ENCODE assay signal across 27 mouse cellular contexts in the genomic region with DNA sequence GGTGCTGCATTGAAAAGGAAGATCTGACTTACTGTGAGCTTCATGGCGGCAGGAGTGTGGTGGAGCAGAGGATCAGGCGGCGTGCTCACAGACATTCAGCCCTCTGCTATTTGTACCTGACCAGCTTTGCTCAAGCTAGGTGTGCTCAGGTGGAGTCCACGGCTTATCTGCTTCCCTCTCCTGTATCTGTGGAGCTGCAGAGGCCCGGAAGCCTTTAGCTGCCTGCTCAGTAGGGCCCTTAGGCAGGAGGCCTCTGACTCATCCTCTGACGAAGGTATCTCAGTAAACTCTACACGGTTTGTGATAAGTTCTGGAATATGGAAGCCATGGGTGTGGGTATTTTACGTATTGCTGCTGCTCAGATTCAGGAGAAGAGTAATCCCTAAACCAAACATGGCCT. TPM values are rescaled to one million over a fixed set of nuclear protein-coding genes. Genes with fewer than 3 reads are reported as not detected.
"Had no signal": no experiment of that assay in that cellular context is flagged by ENCODE, and none has a peak within 500 bp of the region (broad histone marks: within the 10 kb centered on the region; RNA-seq: fewer than 3 reads in every experiment).

A gene (minus strand): TSS at position 114 of the 400 bp plus-strand sequence.

- H3K4me3 ChIP-seq: gastrocnemius, adult 2 months; heart, embryonic 10.5 days; heart, embryonic 12.5 days; hindbrain, embryonic 13.5 days; hindbrain, embryonic 15.5 days; layer of hippocampus, adult 2 months; left cerebral cortex, adult 2 months; limb, embryonic 10.5 days; limb, embryonic 12.5 days had no signal

- H3K4me2 ChIP-seq: heart, embryonic 12.5 days; hindbrain, embryonic 13.5 days; hindbrain, embryonic 15.5 days; limb, embryonic 12.5 days; liver, embryonic 11.5 days had no signal

- H3K36me3 ChIP-seq: heart, embryonic 10.5 days; heart, embryonic 12.5 days; hindbrain, embryonic 13.5 days; hindbrain, embryonic 15.5 days; limb, embryonic 10.5 days; limb, embryonic 12.5 days had no signal

- H3K4me1 ChIP-seq: heart, embryonic 10.5 days; heart, embryonic 12.5 days; hindbrain, embryonic 15.5 days; limb, embryonic 10.5 days; limb, embryonic 12.5 days had no signal

- H3K27me3 ChIP-seq: hindbrain, embryonic 13.5 days; hindbrain, embryonic 15.5 days; limb, embryonic 12.5 days had no signal

- H3K27ac ChIP-seq: gastrocnemius, adult 2 months; heart, embryonic 10.5 days; hindbrain, embryonic 13.5 days; hindbrain, embryonic 15.5 days; hindbrain, postnatal 0 days; layer of hippocampus, adult 2 months; left cerebral cortex, adult 2 months; limb, embryonic 10.5 days; limb, embryonic 12.5 days had no signal

- ATAC-seq: hindbrain, postnatal 0 days had no signal

- DNase-seq: gastrocnemius, adult 2 months; gastrocnemius, postnatal 10 days; gastrocnemius, postnatal 25 days; heart, adult 18-20 months; heart, postnatal 10 days; heart, postnatal 4 days; kidney, adult 18-20 months; kidney, adult 8-10 months; kidney, postnatal 10 days; kidney, postnatal 25 days; kidney, postnatal 4 days; liver had no signal

- H3K9ac ChIP-seq: heart, embryonic 12.5 days; hindbrain, embryonic 13.5 days; hindbrain, embryonic 15.5 days; limb, embryonic 12.5 days had no signal

- H3K9me3 ChIP-seq: heart, embryonic 10.5 days; heart, embryonic 12.5 days; hindbrain, embryonic 13.5 days; hindbrain, embryonic 15.5 days; limb, embryonic 10.5 days; limb, embryonic 12.5 days had no signal

RNA-seq across cellular contexts. Expression of the gene that starts here (rescaled TPM):
- polyA plus RNA-seq: heart, embryonic 10.5 days; heart, embryonic 12.5 days; heart, embryonic 14.5 days; heart, embryonic 16.5 days; hindbrain, embryonic 11.5 days; hindbrain, embryonic 13.5 days; hindbrain, embryonic 15.5 days; hindbrain, postnatal 0 days; kidney, embryonic 14.5 days; kidney, embryonic 16.5 days; limb, embryonic 10.5 days; limb, embryonic 12.5 days; liver, embryonic 11.5 days had no signal
